Mouse (Mus musculus): ENCODE measurements around the gene D630023F18Rik. TPM values are rescaled to one million over a fixed set of nuclear protein-coding genes. Genes with fewer than 3 reads are reported as not detected.
A peak's percentile ranks its signal among the peaks of the same experiment; 100 is the strongest.

The D630023F18Rik gene
- polyA plus RNA-seq, 1 experiment from 2014 or later: 1.4 TPM

DNA sequence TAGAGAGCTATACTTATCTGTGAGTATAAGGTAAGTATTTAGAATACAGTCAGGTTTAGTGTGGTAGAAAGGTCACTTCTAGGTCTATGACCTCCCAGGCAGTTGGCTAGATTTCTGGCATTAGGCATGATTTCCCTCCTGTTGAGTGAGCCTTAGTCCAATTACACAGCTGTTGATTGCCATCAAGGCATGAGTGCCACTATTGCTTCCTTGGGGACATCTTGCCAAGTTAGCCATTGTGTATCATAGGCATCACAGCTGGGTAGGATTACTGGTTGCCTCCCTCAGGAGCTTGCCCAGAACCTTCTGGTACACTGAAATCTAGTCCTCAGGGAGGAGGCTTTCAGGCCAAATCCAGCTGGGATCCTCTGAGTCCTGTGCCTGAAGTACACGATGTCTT is 9.8 kb upstream of the D630023F18Rik start:
- H3K27ac ChIP-seq: no peak overlapping the region
- H3K9ac ChIP-seq: no peak overlapping the region
- H3K4me3 ChIP-seq (replicated peaks): no peak overlapping the region
- no peaks in the 10 kb centered on the region for H3K27me3 ChIP-seq
- no peak for ATAC-seq (replicated peaks; ENCODE audit: low FRiP score)
- no peaks in the 10 kb centered on the region for H3K9me3 ChIP-seq (replicated peaks)
- no peak overlapping the region for H3K4me2 ChIP-seq
- no peaks in the 10 kb centered on the region for H3K36me3 ChIP-seq
- WGBS: 88% methylated on average over 1 of the region's 1 CpGs
- H3K4me1 ChIP-seq: no peaks in the 10 kb centered on the region

DNA sequence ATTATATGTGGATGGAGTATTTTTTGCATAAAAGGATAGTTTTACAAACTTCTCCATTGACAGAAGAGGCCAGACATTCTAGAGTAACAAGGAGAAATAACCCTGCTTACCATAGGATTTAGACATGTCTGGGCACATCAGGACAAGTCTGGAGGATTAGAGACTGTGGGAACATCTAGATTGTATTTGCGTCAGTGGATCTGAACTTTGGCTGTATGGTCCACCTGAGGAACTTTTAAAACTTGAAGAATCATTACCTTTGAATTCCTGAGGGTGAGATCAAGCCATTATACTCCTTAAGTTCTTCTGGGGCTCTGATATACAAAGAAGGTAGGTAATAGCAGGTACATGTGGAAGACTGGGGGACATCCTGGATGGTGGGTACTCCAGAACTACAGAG is 8.7 kb upstream of the D630023F18Rik start:
- Histone ChIP-seq H3K27me3 (no peaks in the 10 kb centered on the region), H3K4me3 (replicated peaks) (no peak overlapping the region), H3K4me2 (no peak overlapping the region), H3K36me3 (no peaks in the 10 kb centered on the region), H3K4me1 (no peaks in the 10 kb centered on the region), H3K27ac (no peak overlapping the region), H3K9me3 (replicated peaks) (no peaks in the 10 kb centered on the region), H3K9ac (no peak overlapping the region)
- no peak for ATAC-seq (replicated peaks; ENCODE audit: low FRiP score)
- 92% methylated on average over 1 of the region's 1 CpGs for WGBS

GRCm38 (mm10) chr1:65130226-65130625 is 7.2 kb upstream of the D630023F18Rik start:
- H3K4me1 ChIP-seq: no peaks in the 10 kb centered on the region
- no peak overlapping the region for H3K4me2 ChIP-seq
- no peak overlapping the region for H3K4me3 ChIP-seq (replicated peaks)
- 68% methylated on average over 3 of the region's 3 CpGs for WGBS
- H3K27me3 ChIP-seq: no peaks in the 10 kb centered on the region
- no peak overlapping the region for H3K9ac ChIP-seq
- peak; percentile 82 for ATAC-seq (replicated peaks; ENCODE audit: low FRiP score)
- no peaks in the 10 kb centered on the region for H3K9me3 ChIP-seq (replicated peaks)
- H3K27ac ChIP-seq: peak overlapping the region; percentile 56
- no peaks in the 10 kb centered on the region for H3K36me3 ChIP-seq

- no peaks in the 10 kb centered on the region for H3K36me3 ChIP-seq
- H3K9me3 ChIP-seq (replicated peaks): no peaks in the 10 kb centered on the region
- no peak overlapping the region for H3K9ac ChIP-seq
- no peak overlapping the region for H3K4me2 ChIP-seq
- H3K4me1 ChIP-seq: no peaks in the 10 kb centered on the region
- 61% methylated on average over 3 of the region's 3 CpGs for WGBS
- H3K27me3 ChIP-seq: no peaks in the 10 kb centered on the region
- no peak overlapping the region for H3K4me3 ChIP-seq (replicated peaks)
- H3K27ac ChIP-seq: peak overlapping the region; percentile 56; the same call in 1 of the 2 replicates
- no peak for ATAC-seq (replicated peaks; ENCODE audit: low FRiP score)
Observed at GRCm38 (mm10) chr1:65129634-65130180, 6.7 kb upstream of the D630023F18Rik start.

- no peaks in the 10 kb centered on the region for H3K9me3 ChIP-seq (replicated peaks)
- H3K4me2 ChIP-seq: no peak within 1 kb of the TSS
- H3K4me3 ChIP-seq (replicated peaks): no peak within 1 kb of the TSS
- H3K27me3 ChIP-seq: no peaks in the 10 kb centered on the region
- 87% methylated on average over 1 of the region's 1 CpGs for WGBS
- H3K4me1 ChIP-seq: peaks cover 6% of the 10 kb centered on the region; the same call in 1 of the 2 replicates
- ATAC-seq (replicated peaks; ENCODE audit: low FRiP score): no peak
- H3K36me3 ChIP-seq: no peaks in the 10 kb centered on the region
- no peak within 1 kb of the TSS for H3K27ac ChIP-seq
- no peak within 1 kb of the TSS for H3K9ac ChIP-seq
Observed at GRCm38 (mm10) chr1:65119438-65119837, 3.6 kb downstream of the D630023F18Rik start, which contains the start of gene Gm28845. Gene Gm28845, minus strand, starts transcription at chr1:65119558.

GRCm38 (mm10) chr1:65118150-65118913 is 4.7 kb downstream of the D630023F18Rik start:
- no peak overlapping the region for H3K4me2 ChIP-seq
- H3K27me3 ChIP-seq: no peaks in the 10 kb centered on the region
- H3K36me3 ChIP-seq: no peaks in the 10 kb centered on the region
- ATAC-seq (replicated peaks; ENCODE audit: low FRiP score): peak; percentile 80
- H3K9ac ChIP-seq: no peak overlapping the region
- WGBS: 53% methylated on average over 8 of the region's 8 CpGs
- H3K4me3 ChIP-seq (replicated peaks): no peak overlapping the region
- peaks cover 6% of the 10 kb centered on the region; the same call in 1 of the 2 replicates for H3K4me1 ChIP-seq
- H3K27ac ChIP-seq: peak overlapping the region; percentile 60
- no peaks in the 10 kb centered on the region for H3K9me3 ChIP-seq (replicated peaks)

GRCm38 (mm10) chr1:65113536-65114172 is 9.4 kb downstream of the D630023F18Rik start:
- Histone ChIP-seq H3K27me3 (no peaks in the 10 kb centered on the region), H3K4me3 (replicated peaks) (no peak overlapping the region), H3K4me1 (peaks cover 13% of the 10 kb centered on the region), H3K36me3 (no peaks in the 10 kb centered on the region), H3K4me2 (no peak overlapping the region), H3K9me3 (replicated peaks) (no peaks in the 10 kb centered on the region), H3K27ac (no peak overlapping the region), H3K9ac (no peak overlapping the region)
- 85% methylated on average over 5 of the region's 5 CpGs for WGBS
- ATAC-seq (replicated peaks; ENCODE audit: low FRiP score): no peak

GRCm38 (mm10) chr1:65112807-65113196 is 10.2 kb downstream of the D630023F18Rik start:
- Histone ChIP-seq H3K4me2 (peak overlapping the region; percentile 52), H3K27ac (peak overlapping the region; percentile 69), H3K27me3 (no peaks in the 10 kb centered on the region), H3K9ac (peak overlapping the region; percentile 21; the same call in 1 of the 2 replicates), H3K4me1 (peaks cover 9% of the 10 kb centered on the region), H3K36me3 (no peaks in the 10 kb centered on the region), H3K4me3 (replicated peaks) (peak overlapping the region; percentile 21), H3K9me3 (replicated peaks) (no peaks in the 10 kb centered on the region)
- 28% methylated on average over 14 of the region's 14 CpGs for WGBS
- peak; percentile 77 for ATAC-seq (replicated peaks; ENCODE audit: low FRiP score)

- 10% methylated on average over 8 of the region's 8 CpGs for WGBS
- H3K27ac ChIP-seq: peak overlapping the region; percentile 69; the same call in 1 of the 2 replicates
- peak overlapping the region; percentile 21 for H3K4me3 ChIP-seq (replicated peaks)
- 0 out of 2 replicates have a peak overlapping the region, but pooled peaks have one; percentile 21 for H3K9ac ChIP-seq
- H3K36me3 ChIP-seq: no peaks in the 10 kb centered on the region
- ATAC-seq (replicated peaks; ENCODE audit: low FRiP score): peak; percentile 70
- H3K4me1 ChIP-seq: peaks cover 9% of the 10 kb centered on the region
- peak overlapping the region; percentile 52 for H3K4me2 ChIP-seq
- no peaks in the 10 kb centered on the region for H3K9me3 ChIP-seq (replicated peaks)
- no peaks in the 10 kb centered on the region for H3K27me3 ChIP-seq
Observed at GRCm38 (mm10) chr1:65112031-65112806, 10.8 kb downstream of the D630023F18Rik start.

DNA sequence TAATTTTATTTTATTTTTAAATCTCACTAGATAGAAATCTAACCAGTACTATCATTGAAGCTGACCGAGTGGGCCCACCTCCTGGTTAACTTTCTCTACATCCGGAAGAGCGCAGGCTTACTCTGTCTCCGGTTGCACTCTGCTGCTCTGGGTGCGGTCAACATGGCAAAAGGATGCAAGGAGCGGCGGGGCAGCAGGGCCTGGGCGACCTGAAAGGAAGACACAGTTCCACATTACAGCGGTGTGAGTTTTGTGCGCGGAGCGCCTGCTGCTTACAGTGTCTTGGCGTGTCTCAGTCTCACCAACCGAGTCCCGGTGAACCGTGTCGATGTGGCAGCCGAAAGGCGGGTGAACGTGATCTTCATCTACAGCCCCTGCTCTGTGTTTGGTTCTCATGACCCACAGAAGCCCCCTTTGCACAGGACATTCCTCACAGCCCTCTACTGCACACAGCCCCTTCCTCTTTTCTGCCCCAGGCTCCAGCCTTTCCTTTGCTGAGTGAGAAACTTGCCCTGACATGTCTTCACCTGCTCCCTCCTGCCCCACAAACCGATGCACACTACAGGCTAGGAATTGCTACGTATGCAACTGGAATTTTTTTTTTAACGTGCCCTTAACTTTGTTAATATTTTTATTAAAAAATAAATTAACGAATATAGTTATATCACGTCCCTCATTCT is 13.1 kb downstream of the D630023F18Rik start:
- H3K4me3 ChIP-seq (replicated peaks): no peak overlapping the region
- no peak overlapping the region for H3K27ac ChIP-seq
- 67% methylated on average over 25 of the region's 25 CpGs for WGBS
- H3K4me2 ChIP-seq: peak overlapping the region; percentile 30; the same call in 1 of the 2 replicates
- H3K9me3 ChIP-seq (replicated peaks): no peaks in the 10 kb centered on the region
- no peak overlapping the region for H3K9ac ChIP-seq
- H3K36me3 ChIP-seq: no peaks in the 10 kb centered on the region
- no peak for ATAC-seq (replicated peaks; ENCODE audit: low FRiP score)
- no peaks in the 10 kb centered on the region for H3K27me3 ChIP-seq
- H3K4me1 ChIP-seq: peaks cover 9% of the 10 kb centered on the region

DNA sequence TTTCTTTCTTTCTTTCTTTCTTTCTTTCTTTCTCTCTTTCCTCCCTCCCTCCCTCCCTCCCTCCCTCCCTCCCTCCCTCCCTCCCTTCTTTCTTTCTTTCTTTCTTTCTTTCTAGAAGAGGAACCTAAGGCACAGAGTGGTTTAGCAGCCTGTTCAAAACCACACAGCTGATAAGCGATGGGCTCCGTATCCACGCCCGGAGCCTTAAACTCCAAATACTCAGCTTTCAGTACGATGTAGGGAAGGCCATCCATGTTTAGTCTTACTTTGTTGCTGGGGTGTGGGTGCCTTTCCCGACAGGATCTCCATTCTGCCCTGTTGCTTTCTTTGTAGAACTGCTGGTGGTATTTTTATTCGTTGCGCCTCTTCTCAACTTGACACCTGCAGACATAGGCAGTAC is 13.8 kb downstream of the D630023F18Rik start:
- Histone ChIP-seq H3K4me1 (peaks cover 9% of the 10 kb centered on the region), H3K36me3 (no peaks in the 10 kb centered on the region), H3K9ac (no peak overlapping the region), H3K9me3 (replicated peaks) (no peaks in the 10 kb centered on the region), H3K27ac (no peak overlapping the region), H3K27me3 (no peaks in the 10 kb centered on the region), H3K4me2 (no peak overlapping the region), H3K4me3 (replicated peaks) (no peak overlapping the region)
- WGBS: 91% methylated on average over 8 of the region's 8 CpGs
- ATAC-seq (replicated peaks; ENCODE audit: low FRiP score): no peak
